Mouse (Mus musculus) testis, adult 10 weeks (tissue): ENCODE measurements around the gene Cant1. TPM values are rescaled to one million over a fixed set of nuclear protein-coding genes. Genes with fewer than 3 reads are reported as not detected.

Source experiments
- polyA plus RNA-seq: library from polyadenylated mRNA; stranded (reverse); fragments of 350-450 nt; fragmentation: Illumina TruSeq; extraction: RNeasy Lipid Tissue Mini Kit (QIAGEN cat#74804); gene quantifications from one replicate; pipeline ENCODE4 v1.2.3, GENCODE M21; 2014; ENCODE audit warnings: low read depth, low replicate concordance

Cant1 gene
- 4.0 TPM for polyA plus RNA-seq

GRCm38 (mm10) chr11:118418834-118419504 lies at the start of gene Cant1:
Cant1 (minus strand) TSS chr11:118419086.

DNA sequence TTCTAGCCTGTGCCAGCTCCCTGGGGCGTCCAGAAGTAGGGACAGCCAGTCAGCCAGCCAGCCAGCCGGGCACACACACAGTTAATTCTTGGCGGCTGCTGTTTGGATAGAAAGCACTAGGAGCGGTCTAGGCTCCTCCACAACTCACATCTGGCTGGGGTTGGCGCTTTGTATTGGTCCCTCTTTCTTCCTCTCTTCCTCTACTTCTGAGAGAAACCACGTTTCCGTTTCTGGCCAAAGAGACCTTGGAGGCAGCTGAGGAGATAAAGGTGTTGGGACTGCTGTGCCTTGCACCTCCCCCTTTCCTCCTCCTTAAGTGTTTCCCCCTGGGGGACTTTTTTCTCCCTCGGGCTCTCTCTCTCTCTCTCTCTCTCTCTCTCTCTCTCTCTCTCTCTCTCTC lies 9.1 kb upstream of the Cant1 start, which contains the start of gene C1qtnf1:
TSS of gene C1qtnf1 (plus strand) at position 218 of the 400 bp plus-strand sequence.

GRCm38 (mm10) chr11:118401760-118402280 lies 17.1 kb downstream of the Cant1 start, which contains the start of gene Lgals3bp:
Lgals3bp (minus strand) TSS chr11:118402092.

Other genes with a start within 250 kb of the Cant1 start
- 90.3 TPM for gene Cyth1, start 170.5 kb downstream of the Cant1 start, polyA plus RNA-seq
- 1.0 TPM for gene Usp36, start 128.8 kb downstream of the Cant1 start, polyA plus RNA-seq
- 102 TPM for gene Cep295nl, start 76.6 kb downstream of the Cant1 start, polyA plus RNA-seq
- gene Timp2, start 63.3 kb downstream of the Cant1 start, polyA plus RNA-seq, result 77.3 TPM
- gene Lgals3bp, start 17.0 kb downstream of the Cant1 start, polyA plus RNA-seq, result 2.0 TPM
- gene C1qtnf1, start 9.1 kb upstream of the Cant1 start, polyA plus RNA-seq, result 0.56 TPM
- gene Engase, start 57.7 kb upstream of the Cant1 start, polyA plus RNA-seq, result not detected